Mouse (Mus musculus): ENCODE measurements around the gene Trpv4.
A peak's percentile ranks its signal among the peaks of the same experiment; 100 is the strongest.

Gene Trpv4

DNA sequence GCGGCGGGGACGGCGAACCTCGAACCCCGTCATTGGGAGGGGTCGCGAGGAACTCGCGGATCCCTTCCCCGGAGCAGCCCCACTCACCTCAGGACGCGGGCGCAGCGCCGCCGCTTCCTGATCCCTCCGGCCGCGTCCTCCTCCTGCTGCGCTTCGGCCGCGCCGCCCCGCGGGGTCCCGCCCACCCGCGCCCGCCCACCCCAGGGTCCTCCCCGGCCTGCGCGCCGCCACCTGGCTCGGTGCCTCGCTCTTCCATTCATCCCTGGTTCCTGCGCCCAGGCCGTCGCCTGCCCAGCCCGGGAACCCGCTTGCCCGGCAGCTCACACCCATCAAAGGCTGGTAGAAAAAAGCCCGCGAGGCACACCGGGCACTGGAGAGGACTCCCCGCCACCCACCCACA is at the start of gene Trpv4:
Trpv4 (minus strand) TSS at position 167 of the 400 bp plus-strand sequence.
- peak; percentile 52 for DNase-seq (ENCODE audit: low spot score)

DNA sequence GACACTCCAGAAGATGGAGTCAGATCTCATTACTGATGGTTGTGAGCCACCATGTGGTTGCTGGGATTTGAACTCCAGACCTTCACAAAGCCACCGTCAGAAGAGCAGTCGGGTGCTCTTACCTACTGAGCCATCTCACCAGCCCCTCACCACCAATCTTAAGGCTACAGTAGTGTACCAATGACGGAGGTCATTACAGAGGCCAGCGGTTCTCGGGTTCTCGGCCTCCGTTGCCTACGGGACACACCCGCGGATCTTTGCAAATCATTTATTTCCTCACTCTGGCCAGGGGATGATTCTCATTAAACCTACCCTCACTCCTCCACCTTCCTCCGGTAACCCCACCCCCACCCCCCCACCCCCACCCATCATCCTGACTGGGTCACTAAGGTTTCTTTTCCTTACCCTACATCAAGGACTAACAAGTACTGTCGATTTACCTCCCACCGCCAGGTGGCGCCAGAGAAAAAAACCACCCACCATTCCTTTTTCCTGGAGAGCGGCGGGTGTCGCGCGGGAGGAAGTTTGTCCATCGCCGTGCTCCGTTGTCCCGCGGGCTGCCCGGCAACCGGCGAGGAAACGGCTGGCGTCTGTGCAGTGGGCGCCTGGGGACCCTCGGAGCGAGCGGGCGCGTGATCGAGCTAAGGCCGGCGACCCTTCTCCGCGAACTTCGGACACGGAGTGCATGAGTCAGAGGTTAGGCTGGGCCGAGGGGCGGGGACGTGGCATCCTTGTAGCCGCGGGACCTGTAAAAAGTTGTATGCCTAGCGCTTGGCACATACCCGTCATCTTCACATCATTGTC is 49.2 kb upstream of the Trpv4 start, which contains the start of gene Tchp:
Tchp (plus strand) TSS at position 496 of the 804 bp plus-strand sequence.
- DNase-seq (ENCODE audit: low spot score): peak; percentile 97

- no peak for DNase-seq (ENCODE audit: low spot score)
Observed at GRCm38 (mm10) chr5:114702403-114703392, 44.5 kb upstream of the Trpv4 start.

DNA sequence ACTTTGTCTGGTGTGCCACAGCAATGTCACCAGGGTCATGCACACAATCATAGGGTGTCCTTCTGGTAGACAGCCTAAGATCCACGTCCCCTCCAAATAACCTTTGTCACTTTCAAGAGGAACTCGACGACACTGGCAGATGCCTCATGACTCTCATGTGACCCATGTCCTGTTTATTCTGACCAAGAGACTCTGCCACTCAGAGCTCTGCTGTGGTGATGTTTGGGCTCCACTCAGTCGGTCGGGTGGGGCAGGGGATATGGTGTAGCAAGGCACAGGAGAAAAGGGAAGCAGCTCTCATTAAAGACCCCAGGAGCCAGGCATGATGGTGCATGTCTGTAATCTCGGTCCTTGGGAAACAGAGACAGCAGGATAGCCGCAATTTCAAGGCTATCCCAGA is 40.8 kb upstream of the Trpv4 start:
- no peak for DNase-seq (ENCODE audit: low spot score)

DNA sequence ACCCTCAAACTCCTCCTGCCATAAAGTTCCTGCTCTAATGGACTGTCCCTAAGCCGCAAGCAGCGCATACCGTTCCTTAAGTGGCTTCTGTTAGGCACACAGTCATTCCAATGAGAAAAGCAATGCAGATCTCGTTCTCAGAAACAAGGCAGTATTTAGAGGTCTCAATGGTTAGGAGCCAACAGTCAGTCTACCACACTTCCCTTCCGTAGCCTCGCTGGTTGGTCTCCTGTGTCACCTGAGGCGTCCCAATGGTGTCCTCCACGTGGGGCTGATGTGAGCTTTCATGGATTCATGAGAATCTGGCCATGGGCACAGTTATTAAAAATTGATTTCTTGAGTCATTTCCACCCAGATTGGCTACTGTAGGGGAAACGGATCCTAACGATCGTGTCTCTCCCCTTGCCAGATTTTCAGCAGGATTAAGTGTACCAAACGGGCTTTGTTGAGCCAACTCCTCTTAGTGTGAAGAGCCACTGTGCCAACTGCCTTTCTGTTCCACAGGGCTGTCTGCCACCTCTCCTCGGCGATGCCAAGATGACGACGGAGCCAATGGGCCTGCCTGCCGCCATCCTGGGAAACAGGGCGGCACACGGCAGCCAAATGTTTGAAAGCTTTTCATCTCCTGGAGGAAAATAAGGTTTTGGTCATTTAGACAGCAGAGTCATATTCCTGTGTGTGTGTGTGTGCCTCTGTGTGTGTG is 40.0 kb upstream of the Trpv4 start:
- no peak for DNase-seq (ENCODE audit: low spot score)

GRCm38 (mm10) chr5:114696939-114697338 is 38.7 kb upstream of the Trpv4 start:
- DNase-seq (ENCODE audit: low spot score): no peak

- DNase-seq (ENCODE audit: low spot score): no peak
Observed at GRCm38 (mm10) chr5:114695775-114696174, 37.6 kb upstream of the Trpv4 start.

GRCm38 (mm10) chr5:114690633-114691567 is 32.7 kb upstream of the Trpv4 start, which contains the start of gene Gltp:
Gene Gltp (minus strand): TSS chr5:114690984.
- peak; percentile 96 for DNase-seq (ENCODE audit: low spot score)

DNA sequence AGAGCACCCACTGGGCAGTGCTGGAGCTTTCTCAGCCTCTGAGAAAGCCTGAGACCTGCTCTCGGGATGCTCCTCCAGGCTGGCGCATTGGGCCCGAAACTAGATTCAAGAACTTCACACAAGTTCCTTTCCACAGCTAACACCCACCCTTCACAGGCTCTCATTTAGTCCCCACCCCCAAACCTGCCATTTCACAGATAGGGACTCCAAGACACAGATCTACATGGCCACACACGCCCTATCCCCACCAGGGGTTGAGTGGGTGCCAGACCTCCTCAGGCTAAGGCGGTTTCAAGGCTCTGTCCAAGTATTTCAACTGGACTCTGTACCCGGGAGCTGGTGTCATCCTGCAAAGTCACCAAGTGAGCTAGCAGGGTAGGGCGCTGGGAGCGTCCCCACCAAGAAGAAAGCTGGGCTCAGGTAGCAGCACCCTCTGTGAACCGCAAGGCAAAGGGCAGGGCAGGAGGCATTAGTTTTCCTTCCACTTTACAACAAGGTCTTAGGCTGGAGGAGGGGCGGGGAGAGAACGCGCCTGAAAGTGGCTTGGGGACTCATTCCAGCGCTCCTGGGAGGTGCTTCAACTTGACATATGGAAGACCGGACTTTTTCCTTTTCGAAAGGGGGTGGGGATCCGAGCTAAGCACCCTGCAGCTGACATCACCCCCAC is 31.6 kb upstream of the Trpv4 start:
- DNase-seq (ENCODE audit: low spot score): no peak

GRCm38 (mm10) chr5:114688703-114689102 is 30.5 kb upstream of the Trpv4 start:
- no peak for DNase-seq (ENCODE audit: low spot score)

- no peak for DNase-seq (ENCODE audit: low spot score)
Observed at GRCm38 (mm10) chr5:114687901-114688300, 29.7 kb upstream of the Trpv4 start.

GRCm38 (mm10) chr5:114686726-114687210 is 28.5 kb upstream of the Trpv4 start:
- no peak for DNase-seq (ENCODE audit: low spot score)

DNA sequence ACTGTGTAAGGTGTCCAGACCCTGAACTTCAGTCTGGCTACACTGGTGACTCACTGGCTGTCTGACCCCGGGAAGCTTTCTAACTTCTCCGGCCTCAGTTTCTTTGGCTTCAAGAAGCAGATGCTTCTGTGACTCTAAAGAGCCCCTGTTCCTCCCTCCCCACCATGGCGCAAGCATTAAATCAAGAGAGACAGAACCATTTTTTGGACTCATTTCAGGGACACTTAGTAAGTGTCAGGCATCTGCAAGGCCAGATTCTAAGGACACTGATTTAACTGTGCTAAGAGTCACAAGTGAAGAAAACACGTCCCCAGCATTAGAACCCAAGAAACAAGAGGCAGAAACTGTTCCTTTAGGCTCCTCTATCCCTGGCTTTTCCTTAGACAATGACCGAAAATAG is 27.8 kb upstream of the Trpv4 start:
- no peak for DNase-seq (ENCODE audit: low spot score)

- DNase-seq (ENCODE audit: low spot score): no peak
Observed at GRCm38 (mm10) chr5:114681717-114682116, 23.5 kb upstream of the Trpv4 start.

DNA sequence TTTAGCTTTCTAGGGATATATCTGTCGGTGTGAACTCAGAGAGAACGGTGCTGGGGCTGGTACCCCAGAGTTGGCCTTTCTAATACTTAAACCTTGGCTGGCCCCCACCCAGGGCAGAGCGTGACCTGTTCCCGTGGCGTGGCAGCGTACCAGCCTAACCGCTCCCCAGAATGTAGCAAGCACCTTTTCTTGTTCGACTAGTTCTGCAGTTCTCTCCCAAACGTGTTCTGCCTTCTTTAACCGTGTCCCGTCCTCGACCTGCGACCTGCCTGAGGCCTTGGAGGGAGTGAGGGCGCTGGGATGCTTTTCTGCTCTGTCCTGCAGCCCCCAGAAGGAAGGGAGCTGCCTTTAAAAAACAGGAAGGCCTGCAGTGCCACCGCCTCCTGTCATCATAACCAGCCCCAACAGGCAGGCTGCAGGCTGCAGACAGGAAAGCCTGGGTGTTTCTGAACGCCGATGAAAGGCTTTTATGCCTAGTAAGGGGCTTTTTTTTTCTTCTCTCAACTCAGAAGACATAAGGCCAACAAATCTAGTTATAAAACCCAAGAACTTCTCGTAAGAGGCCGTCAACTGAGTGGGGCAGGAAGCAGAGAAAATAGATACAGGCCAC is 22.6 kb upstream of the Trpv4 start:
- DNase-seq (ENCODE audit: low spot score): no peak

DNA sequence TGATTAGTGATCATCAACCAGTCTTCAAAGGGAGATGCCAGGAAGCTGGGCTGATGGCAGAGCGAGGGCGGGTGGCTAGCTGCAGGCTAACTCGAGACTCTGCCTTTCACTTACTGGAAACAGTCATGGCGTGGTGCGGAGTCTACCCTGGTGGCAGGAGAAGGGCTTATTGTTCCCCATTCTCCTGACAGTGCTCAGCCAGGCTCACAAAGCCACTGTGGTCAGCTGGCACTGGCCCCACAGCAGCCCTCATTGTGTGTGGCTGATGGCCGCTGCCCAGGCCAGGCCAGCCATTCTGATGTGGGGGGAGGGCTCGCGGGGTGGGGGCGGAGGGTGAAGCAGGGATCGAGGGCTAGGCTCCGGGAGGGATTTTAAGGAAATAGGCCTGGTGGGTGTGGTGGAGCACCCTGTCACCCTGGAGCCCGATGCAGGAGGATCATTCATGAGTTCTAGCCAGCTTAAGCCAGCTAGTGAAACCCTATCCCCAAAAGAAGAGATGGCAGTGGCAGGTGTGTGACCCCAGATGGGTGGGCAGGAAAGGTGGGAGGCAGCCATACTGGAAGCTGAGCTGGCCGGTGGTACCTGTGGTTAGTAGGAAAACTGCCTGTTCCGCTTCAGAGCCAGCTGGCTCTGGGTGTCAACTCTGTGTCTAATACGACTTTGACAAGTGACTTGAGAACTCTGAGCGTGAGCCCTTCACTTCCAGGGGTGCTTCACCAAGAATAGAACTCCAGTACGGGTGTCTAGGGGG is 21.8 kb upstream of the Trpv4 start:
- DNase-seq (ENCODE audit: low spot score): no peak

- DNase-seq (ENCODE audit: low spot score): no peak
Observed at GRCm38 (mm10) chr5:114674594-114674993, 16.4 kb upstream of the Trpv4 start.

DNA sequence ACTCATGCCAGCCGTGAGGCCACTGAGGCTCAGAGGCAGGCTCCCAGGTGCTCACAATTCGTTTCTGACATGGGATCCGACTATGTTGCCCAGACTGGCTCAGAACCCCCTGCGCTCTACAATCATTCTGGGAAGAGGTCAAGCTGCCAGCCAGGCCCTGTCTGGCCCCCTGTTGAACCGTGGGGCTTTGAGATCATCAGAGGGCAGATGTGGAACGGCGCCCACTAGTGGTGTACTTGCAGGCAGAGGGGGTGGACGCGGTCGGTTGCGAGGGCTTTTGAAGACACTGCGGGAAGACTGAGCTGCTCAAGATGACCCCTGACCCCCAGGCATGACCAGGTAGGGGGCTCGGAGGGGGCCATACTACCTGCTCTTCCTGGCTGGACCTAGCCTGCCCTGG is 14.9 kb upstream of the Trpv4 start:
- DNase-seq (ENCODE audit: low spot score): no peak

GRCm38 (mm10) chr5:114669014-114669413 is 10.8 kb upstream of the Trpv4 start:
- no peak for DNase-seq (ENCODE audit: low spot score)
